Mouse (Mus musculus) brain, embryonic 18.5 days (tissue): ENCODE measurements at regions not wholly inside any gene's neighbourhood (a gene's known extent, or its start where the extent isn't known, plus 50 kb on each side); places are given as distances from the start of the nearest gene placed in this dataset.

Source experiments
- DNase-seq: peaks from one replicate; pipeline ENCODE4 v3.0.0-alpha.2; 2012; ENCODE audit warnings: low read depth, low spot score

DNA sequence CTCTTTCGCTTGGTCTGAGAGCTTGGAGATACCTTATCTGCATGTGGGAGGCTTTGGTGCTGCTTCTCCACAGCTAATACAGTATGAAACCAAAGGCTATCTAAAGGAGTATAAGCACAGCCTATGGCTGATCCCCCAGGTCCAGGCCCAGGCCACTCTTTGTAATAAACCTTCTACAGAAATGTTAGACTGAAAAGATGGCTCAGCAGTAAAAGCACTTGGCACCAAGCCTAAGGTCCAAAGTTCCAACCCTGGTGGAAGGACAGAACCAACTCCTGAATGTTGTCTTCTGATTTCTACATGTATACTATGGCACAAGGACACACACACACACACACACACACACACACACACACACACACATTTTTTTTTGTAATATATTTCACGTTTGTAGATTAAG is 1397.2 kb upstream of the Cntnap5a start:
- no peak for DNase-seq

DNA sequence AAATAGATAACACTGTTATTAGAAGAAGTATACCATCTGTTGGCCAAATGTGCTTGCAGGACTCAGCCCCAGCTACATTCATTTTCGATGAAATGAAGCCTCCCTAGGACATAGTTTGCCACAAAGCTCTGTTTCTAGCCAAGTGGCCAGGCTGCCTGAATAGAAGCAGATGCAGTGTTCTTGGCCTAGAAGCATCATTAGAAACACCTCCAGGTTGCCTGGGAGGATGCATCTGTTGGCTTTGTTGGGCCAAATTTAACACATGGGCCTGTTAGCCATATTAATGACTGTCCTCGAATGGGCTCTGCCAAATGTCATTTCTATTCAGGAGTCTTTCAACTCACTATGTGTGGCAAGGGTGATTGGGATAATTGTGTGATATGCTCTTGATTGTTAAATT is 1354.0 kb upstream of the Cntnap5a start:
- peak; percentile 10 for DNase-seq

GRCm38 (mm10) chr1:114358215-114358995 is 1326.2 kb upstream of the Cntnap5a start:
- no peak for DNase-seq

DNA sequence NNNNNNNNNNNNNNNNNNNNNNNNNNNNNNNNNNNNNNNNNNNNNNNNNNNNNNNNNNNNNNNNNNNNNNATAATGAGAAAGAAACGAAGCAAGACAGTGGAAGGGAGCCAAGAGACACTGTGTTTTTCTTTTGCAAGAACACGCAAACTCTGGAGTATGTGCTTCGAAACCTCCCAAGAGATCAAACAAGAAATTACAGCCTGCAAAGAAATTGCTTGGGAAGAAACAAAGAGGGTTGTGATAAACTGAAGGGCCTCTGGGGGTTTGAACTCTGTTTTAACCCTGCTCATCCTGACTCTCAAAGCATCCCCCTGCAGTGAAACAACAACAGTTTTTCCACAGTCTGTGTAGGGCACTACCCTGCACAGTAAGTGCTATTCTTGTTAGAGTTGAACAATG is 1292.5 kb upstream of the Cntnap5a start:
- no peak for DNase-seq
